13 mouse cellular contexts compared by ENCODE assay signal in genomic region chr12:11306753-11307645, GRCm38 (mm10).
"Had no signal": no experiment of that assay in that cellular context is flagged by ENCODE, and none has a peak within 500 bp of the region (broad histone marks: within the 10 kb centered on the region; RNA-seq: fewer than 3 reads in every experiment).

No protein-coding gene starts in this region.

- H3K4me1 ChIP-seq: limb, embryonic 13.5 days; midbrain, embryonic 13.5 days had no signal

- H3K27ac ChIP-seq: kidney, postnatal 0 days; layer of hippocampus, adult 2 months; limb, embryonic 13.5 days; macrophage; midbrain, embryonic 13.5 days; stomach, postnatal 0 days had no signal

- H3K9me3 ChIP-seq: limb, embryonic 13.5 days; megakaryocyte, embryonic 14.5 days; midbrain, embryonic 13.5 days had no signal

- DNase-seq: left cerebral cortex, postnatal 4 days; lung, embryonic 14.5 days; lung, postnatal 10 days; thymus, postnatal 14 days had no signal

- ATAC-seq: hindbrain, embryonic 16.5 days; midbrain, embryonic 13.5 days had no signal

- H3K4me2 ChIP-seq: limb, embryonic 13.5 days; liver, embryonic 11.5 days; lung, embryonic 14.5 days; midbrain, embryonic 13.5 days had no signal

- H3K4me3 ChIP-seq: layer of hippocampus, adult 2 months; limb, embryonic 13.5 days; megakaryocyte, embryonic 14.5 days; midbrain, embryonic 13.5 days had no signal

- H3K9ac ChIP-seq: limb, embryonic 13.5 days; lung, embryonic 14.5 days; midbrain, embryonic 13.5 days had no signal

- H3K27me3 ChIP-seq: limb, embryonic 13.5 days; megakaryocyte, embryonic 14.5 days; midbrain, embryonic 13.5 days had no signal
